Mouse (Mus musculus): ENCODE data around the gene Becn1.

DNA sequence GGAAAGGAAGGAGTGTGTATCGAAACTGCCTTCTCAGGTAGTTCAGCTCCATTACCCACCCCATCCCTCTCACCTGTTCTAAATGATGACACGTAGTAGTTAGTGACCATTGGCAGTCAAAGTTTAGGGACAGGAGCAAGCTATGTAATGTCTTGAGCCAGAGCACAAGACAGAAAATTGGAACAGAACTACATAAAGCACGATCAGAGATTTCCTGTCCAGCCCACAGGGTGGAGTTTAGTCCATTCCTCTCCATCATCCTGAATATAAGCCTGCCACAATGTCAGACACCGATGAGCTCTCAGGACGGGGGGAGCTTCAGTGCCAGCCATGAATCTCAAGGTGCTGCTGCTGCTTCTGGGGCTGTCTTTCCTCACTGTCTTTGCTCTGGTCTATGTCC is 22.7 kb upstream of the Becn1 start, which contains the start of gene Aoc2:
- TF ChIP-seq CTCF (IDR thresholded peaks at IDR 0.05; ENCODE audit: low read depth): no peak
- TF ChIP-seq EP300 (IDR thresholded peaks at IDR 0.05; ENCODE audit: low read depth): no peak
